Mouse (Mus musculus) G1E (cell line): ENCODE results near the gene Ncoa3.

Experiments used
- CTCF ChIP-seq: IDR thresholded peaks from 2 replicates; pipeline ENCODE4 v1.5.1; 2012; ENCODE audit warnings: low read depth, low read length, inconsistent platforms, mixed read lengths
- GATA1 ChIP-seq: IDR thresholded peaks from 2 replicates; pipeline ENCODE4 v1.6.1; 2012; ENCODE audit warnings: borderline replicate concordance, low read length, inconsistent platforms, mixed read lengths

GRCm38 (mm10) chr2:166032628-166033027 is 40.2 kb downstream of the Ncoa3 start:
- TF ChIP-seq CTCF (no peak), GATA1 (no peak)
